Mouse (Mus musculus) neural tube, embryonic 15.5 days (tissue): ENCODE data around the gene Usp54. TPM values are rescaled to one million over a fixed set of nuclear protein-coding genes. Genes with fewer than 3 reads are reported as not detected.
A peak's percentile ranks its signal among the peaks of the same experiment; 100 is the strongest.

Experiments
- ATAC-seq: fragments of 200-750 bp; cut with Nextera tagmentation; 2 replicates; pipeline ENCODE4 v1.8.0; 2017; ENCODE audit warnings: mild to moderate bottlenecking, moderate TSS enrichment, moderate library complexity; ENCODE audit not compliant: low FRiP score
- H3K27ac ChIP-seq: fragments of 300-500 bp; sonication (generic); replicated peaks from 2 replicates; pipeline ENCODE4 v1.5.1; 2015; ENCODE audit warnings: mild to moderate bottlenecking, inconsistent platforms
- H3K27me3 ChIP-seq: fragments of 300-500 bp; sonication (generic); replicated peaks from 2 replicates; pipeline ENCODE4 v1.6.1; 2015; ENCODE audit warnings: inconsistent platforms
- H3K36me3 ChIP-seq: fragments of 300-500 bp; sonication (generic); 2 replicates; pipeline ENCODE4 v1.6.1; 2015; ENCODE audit warnings: inconsistent platforms
- H3K4me1 ChIP-seq: fragments of 300-500 bp; sonication (generic); 2 replicates; pipeline ENCODE4 v1.6.1; 2015; ENCODE audit warnings: inconsistent platforms
- H3K4me2 ChIP-seq: fragments of 300-500 bp; sonication (generic); 2 replicates; pipeline ENCODE4 v1.6.1; 2015; ENCODE audit warnings: inconsistent platforms, mild to moderate bottlenecking, moderate library complexity
- H3K4me3 ChIP-seq: fragments of 300-500 bp; sonication (generic); replicated peaks from 2 replicates; pipeline ENCODE4 v1.5.1; 2015; ENCODE audit warnings: mild to moderate bottlenecking, inconsistent platforms
- H3K9ac ChIP-seq: fragments of 300-500 bp; sonication (generic); replicated peaks from 2 replicates; pipeline ENCODE4 v1.6.1; 2015; ENCODE audit warnings: mild to moderate bottlenecking, inconsistent platforms
- H3K9me3 ChIP-seq: fragments of 300-500 bp; sonication (generic); replicated peaks from 2 replicates; pipeline ENCODE4 v1.6.1; 2016; ENCODE audit warnings: inconsistent platforms
- WGBS: fragments of 180-500 bp; shearing (Covaris S2); methylation state at CpG from one replicate; pipeline ENCODE4 v1.1.7; 2015; ENCODE audit warnings: mixed read lengths; 5-methylcytosine and 5-hydroxymethylcytosine counted together
- microRNA-seq: library from miRNA; unstranded; fragments of <30 nt; microRNA quantifications from one replicate; pipeline ENCODE4, GENCODE M21; 2017
- polyA plus RNA-seq: library from polyadenylated mRNA; unstranded; fragments of >200 nt; fragmentation: Nextera tagmentation; extraction: Ambion mirVana; gene quantifications from 2 replicates; pipeline ENCODE4 v1.2.1, GENCODE M21; 2015

Gene Usp54
- polyA plus RNA-seq, 1 experiment from 2014 or later, result 9.7 TPM

DNA sequence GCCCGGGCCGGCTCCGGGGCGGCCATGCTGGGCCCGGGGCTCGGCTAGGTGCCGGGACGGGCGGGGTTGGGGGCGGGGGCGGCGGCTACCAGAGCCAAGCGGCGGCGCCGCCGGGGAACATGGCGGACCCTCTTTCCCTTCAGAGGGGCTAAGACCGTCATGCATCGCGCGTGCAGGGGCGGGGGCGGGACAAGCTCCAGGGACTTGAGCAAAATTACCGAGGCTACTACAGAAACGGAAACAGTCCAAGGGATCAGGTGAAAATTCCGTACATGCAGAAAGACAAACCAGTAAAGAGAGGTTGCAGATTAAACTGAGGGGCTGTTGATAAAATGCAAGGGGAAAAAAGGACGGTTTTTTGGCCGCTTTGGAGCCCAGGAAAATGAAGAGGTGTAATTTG, 94.4 kb downstream of the Usp54 start, which contains the start of gene Ppp3cb:
TSS of gene Ppp3cb (minus strand) at position 159 of the 400 bp plus-strand sequence.
- peak within 1 kb of the TSS; percentile 92 for H3K4me3 ChIP-seq
- no peaks in the 10 kb centered on the region for H3K9me3 ChIP-seq
- H3K36me3 ChIP-seq, result peaks cover 30% of the 10 kb centered on the region
- peak; percentile 96 for ATAC-seq
- H3K27me3 ChIP-seq, result no peaks in the 10 kb centered on the region
- H3K4me2 ChIP-seq, result peak within 1 kb of the TSS; percentile 56
- peak within 1 kb of the TSS; percentile 94 for H3K9ac ChIP-seq
- 0% methylated on average over 12 of the region's 29 CpGs for WGBS
- peak within 1 kb of the TSS; percentile 97 for H3K27ac ChIP-seq
- H3K4me1 ChIP-seq, result peaks cover 18% of the 10 kb centered on the region

DNA sequence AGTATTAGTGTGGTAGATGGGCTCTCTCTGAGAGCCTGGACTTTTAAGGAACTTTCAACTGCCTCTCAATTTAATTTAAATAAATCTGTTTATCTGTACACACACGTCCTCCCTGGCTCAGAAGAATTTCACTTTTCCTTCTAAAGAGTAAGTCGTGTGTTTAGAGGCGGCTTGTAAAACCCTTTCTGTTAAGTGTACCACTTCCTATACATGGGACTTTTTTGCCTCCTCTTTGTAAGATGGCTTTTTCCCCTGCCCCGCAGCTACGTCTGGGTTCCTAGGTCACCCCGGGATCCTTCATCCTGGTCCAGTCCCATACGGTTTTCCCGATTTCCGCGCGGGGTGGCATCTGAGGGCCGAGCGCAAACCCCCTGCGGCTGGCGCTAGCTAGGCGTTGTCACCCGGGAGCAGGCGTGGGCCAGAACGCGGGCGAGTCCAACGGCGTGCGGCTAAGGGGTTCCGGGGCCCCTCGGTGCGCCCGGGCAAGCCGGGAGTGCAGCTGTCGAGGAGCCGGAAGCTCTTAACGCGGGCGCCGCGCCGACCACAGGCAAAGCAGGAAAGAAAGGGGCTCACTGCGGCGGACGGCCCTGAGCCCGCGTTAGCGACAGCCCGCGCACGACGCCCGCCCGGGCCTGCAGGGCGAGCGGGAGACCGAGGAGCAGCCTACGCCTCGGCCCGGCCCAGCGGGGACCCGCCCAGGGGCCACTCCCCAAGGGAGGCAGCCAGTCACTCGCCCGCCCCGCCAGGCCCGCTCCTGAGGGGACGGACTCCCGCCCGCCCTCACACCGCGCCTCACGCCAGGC, 95.1 kb downstream of the Usp54 start:
- WGBS, result under 1% methylated on average over 58 of the region's 67 CpGs
- Histone ChIP-seq H3K27ac (peak overlapping the region; percentile 97), H3K4me2 (peak overlapping the region; percentile 56), H3K9ac (peak overlapping the region; percentile 94), H3K4me3 (peak overlapping the region; percentile 92), H3K36me3 (peaks cover 25% of the 10 kb centered on the region), H3K27me3 (no peaks in the 10 kb centered on the region), H3K9me3 (no peaks in the 10 kb centered on the region), H3K4me1 (peaks cover 18% of the 10 kb centered on the region)
- ATAC-seq, result peak; percentile 91

DNA sequence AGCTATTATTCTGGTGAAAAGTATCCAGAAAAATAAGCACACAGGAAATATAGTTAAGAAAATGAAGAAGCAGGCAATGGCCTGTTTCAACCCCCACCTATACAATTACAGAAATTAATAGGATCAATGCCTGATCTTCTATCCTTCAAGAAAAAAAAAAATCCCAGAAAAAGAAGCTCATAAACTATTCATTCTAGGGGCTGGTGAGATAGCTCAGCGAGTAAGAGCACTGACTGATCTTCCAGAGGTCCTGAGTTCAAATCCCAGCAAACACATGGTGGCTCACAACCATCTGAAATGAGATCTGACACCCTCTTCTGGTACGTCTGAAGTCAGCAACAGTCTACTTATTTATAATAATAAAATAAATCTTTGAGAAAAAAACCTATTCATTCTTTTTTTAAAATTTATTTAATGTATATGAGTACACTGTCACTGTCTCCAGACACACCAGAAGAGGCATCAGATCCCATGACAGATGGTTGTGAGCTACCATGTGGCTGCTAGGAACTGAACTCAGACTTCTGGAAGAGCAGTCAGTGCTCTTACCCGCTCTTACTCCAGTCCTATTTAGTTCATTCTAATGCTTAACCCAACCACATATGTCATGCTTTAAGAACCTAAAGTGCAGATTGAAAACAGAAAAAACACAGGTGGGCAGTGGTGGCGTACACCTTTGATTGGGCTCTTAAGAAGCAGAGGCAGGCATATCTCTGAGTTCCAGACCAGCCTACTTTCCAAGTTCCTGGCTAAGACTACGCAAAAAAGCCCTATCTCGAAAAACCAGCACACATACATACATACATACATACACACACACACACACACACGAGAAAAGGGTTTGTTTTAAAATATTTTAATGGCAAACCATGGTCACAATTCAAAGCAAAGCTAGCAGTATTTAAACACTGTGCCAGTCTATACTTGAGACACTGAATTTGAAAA, 96.1 kb downstream of the Usp54 start:
- peak overlapping the region; percentile 56 for H3K4me2 ChIP-seq
- H3K4me1 ChIP-seq, result peaks cover 18% of the 10 kb centered on the region
- no peaks in the 10 kb centered on the region for H3K9me3 ChIP-seq
- ATAC-seq, result no peak
- peak overlapping the region; percentile 92 for H3K4me3 ChIP-seq
- H3K36me3 ChIP-seq, result peaks cover 19% of the 10 kb centered on the region
- WGBS, result 77% methylated on average over 7 of the region's 7 CpGs
- no peak overlapping the region for H3K9ac ChIP-seq
- H3K27me3 ChIP-seq, result no peaks in the 10 kb centered on the region
- no peak overlapping the region for H3K27ac ChIP-seq

DNA sequence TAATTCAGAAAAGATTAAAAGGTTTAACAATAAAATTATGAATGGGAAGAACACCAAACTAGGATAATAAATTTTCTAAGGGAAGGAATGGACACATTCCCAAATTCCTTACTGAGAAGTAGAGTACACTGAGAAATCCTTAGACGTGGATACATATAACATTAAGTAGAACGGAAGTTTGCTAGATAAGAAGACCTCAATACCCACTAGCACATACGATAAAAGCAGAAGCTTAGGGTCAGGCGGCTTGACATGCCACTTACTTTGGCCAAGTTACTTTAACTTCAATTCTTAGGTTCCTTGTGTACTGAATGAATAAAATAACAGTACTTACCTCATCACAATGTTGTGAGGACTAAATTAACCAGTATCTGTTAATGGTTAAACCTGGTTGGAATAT, 111.2 kb downstream of the Usp54 start:
- ATAC-seq, result no peak
- Histone ChIP-seq H3K36me3 (no peaks in the 10 kb centered on the region), H3K9me3 (no peaks in the 10 kb centered on the region), H3K4me1 (no peaks in the 10 kb centered on the region), H3K27ac (no peak overlapping the region), H3K27me3 (no peaks in the 10 kb centered on the region), H3K9ac (no peak overlapping the region), H3K4me3 (no peak overlapping the region), H3K4me2 (no peak overlapping the region)
- WGBS, result 94% methylated on average over 4 of the region's 4 CpGs

DNA sequence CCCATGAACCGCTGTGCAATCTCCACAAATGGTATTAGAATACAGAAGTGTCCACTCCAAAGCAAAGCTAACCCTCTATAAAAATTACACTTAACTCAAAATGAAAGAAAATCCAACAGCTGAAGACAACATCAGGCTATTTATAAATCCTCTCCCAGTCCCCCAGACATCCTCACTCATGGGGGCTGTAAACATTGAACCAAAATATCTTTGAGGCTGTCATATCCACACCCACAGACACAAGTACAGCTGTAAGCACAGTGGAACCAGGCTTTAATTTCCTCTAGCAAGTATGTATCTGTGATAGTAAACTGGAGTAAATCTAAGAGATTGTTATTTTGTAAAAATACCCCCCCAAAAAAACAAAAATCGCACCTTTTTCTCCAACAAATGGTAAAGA, 120.7 kb downstream of the Usp54 start:
- Histone ChIP-seq H3K4me2 (no peak overlapping the region), H3K9me3 (no peaks in the 10 kb centered on the region), H3K9ac (no peak overlapping the region), H3K27ac (no peak overlapping the region), H3K4me1 (no peaks in the 10 kb centered on the region), H3K36me3 (peaks cover 23% of the 10 kb centered on the region), H3K4me3 (no peak overlapping the region), H3K27me3 (no peaks in the 10 kb centered on the region)
- 95% methylated on average over 2 of the region's 2 CpGs for WGBS
- ATAC-seq, result no peak

DNA sequence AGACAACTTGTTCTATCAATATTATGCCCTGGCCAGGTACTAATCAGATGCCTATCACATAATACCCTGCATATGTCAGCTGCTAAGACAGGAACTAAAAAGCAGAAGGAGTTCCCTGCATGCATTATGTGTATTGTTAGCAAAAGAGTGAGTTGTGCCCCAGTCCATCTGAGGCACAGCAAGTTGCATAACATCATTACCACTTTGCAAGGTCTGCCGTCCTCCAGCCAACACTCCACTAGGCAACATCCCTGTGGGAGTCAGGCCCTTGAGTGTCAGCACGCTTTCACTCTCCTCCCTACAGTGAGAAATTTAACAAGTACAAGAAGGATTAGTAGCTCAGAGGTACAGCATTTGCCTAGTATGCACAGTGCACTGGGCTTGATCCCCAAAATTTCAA, 132.4 kb downstream of the Usp54 start:
- H3K4me3 ChIP-seq, result no peak overlapping the region
- H3K4me2 ChIP-seq, result no peak overlapping the region
- H3K9me3 ChIP-seq, result no peaks in the 10 kb centered on the region
- no peak for ATAC-seq
- 74% methylated on average over 2 of the region's 2 CpGs for WGBS
- H3K27me3 ChIP-seq, result no peaks in the 10 kb centered on the region
- H3K4me1 ChIP-seq, result no peaks in the 10 kb centered on the region
- H3K36me3 ChIP-seq, result peaks cover 13% of the 10 kb centered on the region
- no peak overlapping the region for H3K27ac ChIP-seq
- H3K9ac ChIP-seq, result no peak overlapping the region

DNA sequence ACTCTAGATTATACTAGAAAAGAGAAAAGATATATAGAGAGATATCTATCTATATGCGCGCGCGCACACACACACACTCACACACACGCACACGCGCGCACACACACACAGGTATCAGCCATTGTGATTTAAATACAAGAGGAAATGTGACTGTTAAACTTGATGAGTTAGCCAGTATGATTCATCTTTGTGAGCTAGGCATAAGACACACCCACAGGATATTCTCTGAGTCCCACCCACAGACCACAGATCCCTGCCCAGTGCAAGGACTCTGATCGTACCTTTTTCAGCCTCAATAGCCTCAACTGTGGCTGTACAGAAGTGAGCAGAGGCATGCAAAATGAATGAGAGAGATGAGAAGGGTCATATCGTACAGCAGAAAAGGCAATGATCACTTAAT, 137.9 kb downstream of the Usp54 start:
- ATAC-seq, result no peak
- no peak overlapping the region for H3K27ac ChIP-seq
- H3K9me3 ChIP-seq, result no peaks in the 10 kb centered on the region
- no peaks in the 10 kb centered on the region for H3K4me1 ChIP-seq
- no peak overlapping the region for H3K4me3 ChIP-seq
- H3K27me3 ChIP-seq, result no peaks in the 10 kb centered on the region
- peaks cover 15% of the 10 kb centered on the region for H3K36me3 ChIP-seq
- 97% methylated on average over 10 of the region's 10 CpGs for WGBS
- no peak overlapping the region for H3K9ac ChIP-seq
- no peak overlapping the region for H3K4me2 ChIP-seq

DNA sequence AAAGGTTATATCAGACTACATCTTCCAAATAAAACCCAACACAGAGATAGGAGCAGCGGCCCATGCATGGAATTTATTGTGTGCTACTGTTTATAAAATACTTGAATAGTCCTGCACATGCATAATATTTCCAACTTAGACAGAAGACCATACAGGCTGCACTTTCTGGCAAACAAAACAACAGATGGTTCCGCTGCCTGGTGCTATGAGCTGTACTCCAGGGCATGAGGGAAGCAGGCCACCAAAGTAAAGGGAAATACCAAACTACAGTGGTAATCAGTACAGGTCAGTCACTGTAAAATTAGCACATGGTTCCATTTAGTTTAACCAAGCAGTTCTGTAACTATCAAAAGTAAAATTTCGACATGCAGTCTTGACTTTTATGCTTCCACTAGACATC, 140.9 kb downstream of the Usp54 start:
- H3K27me3 ChIP-seq, result no peaks in the 10 kb centered on the region
- no peaks in the 10 kb centered on the region for H3K4me1 ChIP-seq
- H3K4me3 ChIP-seq, result no peak overlapping the region
- 94% methylated on average over 3 of the region's 3 CpGs for WGBS
- no peak overlapping the region for H3K4me2 ChIP-seq
- no peak overlapping the region for H3K9ac ChIP-seq
- H3K36me3 ChIP-seq, result peaks cover 21% of the 10 kb centered on the region
- H3K27ac ChIP-seq, result no peak overlapping the region
- ATAC-seq, result no peak
- H3K9me3 ChIP-seq, result no peaks in the 10 kb centered on the region

Small RNA genes lying within 50 kb of the gene (microRNA-seq; reads per million reads assigned to microRNA genes)
- not detected for gene Mir6946

Other genes with a start within 250 kb of the Usp54 start
- 72.5 and 81.9 TPM in 2 replicates for gene Mrps16, start 247.4 kb downstream of the Usp54 start, polyA plus RNA-seq
- gene Cfap70, start 188.8 kb downstream of the Usp54 start, polyA plus RNA-seq, result 0.96 and 1.3 TPM in 2 replicates
- gene Anxa7, start 160.9 kb downstream of the Usp54 start, polyA plus RNA-seq, result 18.0 and 29.8 TPM in 2 replicates
- 0.40 and 0.73 TPM in 2 replicates for gene Mss51, start 144.2 kb downstream of the Usp54 start, polyA plus RNA-seq
- gene Ppp3cb, start 94.5 kb downstream of the Usp54 start, polyA plus RNA-seq, result 79.9 and 89.5 TPM in 2 replicates
- gene Myoz1, start 15.5 kb upstream of the Usp54 start, polyA plus RNA-seq, result 1.1 and 2.5 TPM in 2 replicates
- gene Synpo2l, start 27.3 kb upstream of the Usp54 start, polyA plus RNA-seq, result 1.4 and 2.4 TPM in 2 replicates
- gene Sec24c, start 33.2 kb upstream of the Usp54 start, polyA plus RNA-seq, result 84.3 and 87.4 TPM in 2 replicates
- gene Fut11, start 53.9 kb upstream of the Usp54 start, polyA plus RNA-seq, result 30.0 and 31.5 TPM in 2 replicates
- 173 and 194 TPM in 2 replicates for gene Chchd1, start 61.9 kb upstream of the Usp54 start, polyA plus RNA-seq
- gene Zswim8, start 66.5 kb upstream of the Usp54 start, polyA plus RNA-seq, result 39.1 and 43.0 TPM in 2 replicates
- gene Ndst2, start 93.5 kb upstream of the Usp54 start, polyA plus RNA-seq, result 17.1 and 19.3 TPM in 2 replicates
- 214 and 230 TPM in 2 replicates for gene Camk2g, start 153.0 kb upstream of the Usp54 start, polyA plus RNA-seq
- 0.83 and 1.1 TPM in 2 replicates for gene Plau, start 195.6 kb upstream of the Usp54 start, polyA plus RNA-seq